Mouse (Mus musculus) cerebellum, postnatal 4 days (tissue): ENCODE measurements around the gene Olfr259.

ENCODE experiments used
- DNase-seq, 2 experiments: peaks; one replicate each; pipeline ENCODE4 v3.0.0; 2022; ENCODE audit warnings: low spot score in 2 of 2, mixed read lengths in 1 of 2

The Olfr259 gene

DNA sequence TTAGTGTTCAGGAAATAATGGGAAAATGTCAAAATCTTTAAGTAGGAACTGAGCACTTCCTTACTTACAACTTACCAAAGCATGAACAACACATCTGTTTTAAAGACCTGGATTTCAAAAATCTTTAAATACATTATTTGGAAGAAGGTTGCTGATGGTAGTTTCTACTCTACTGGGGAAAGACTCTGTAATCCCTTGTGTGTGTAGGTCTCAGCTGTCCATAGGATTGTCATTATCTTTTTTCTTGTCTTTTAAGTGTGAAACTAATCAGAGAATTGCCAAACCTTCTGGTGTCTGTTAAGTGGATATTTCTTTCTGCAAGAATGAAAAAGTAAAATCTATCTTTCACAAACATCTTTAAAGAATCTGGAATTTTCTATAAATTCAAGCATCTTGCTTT lies at the start of gene Olfr259:
Olfr259 (minus strand) TSS at position 101 of the 400 bp plus-strand sequence.
- DNase-seq = no peak

DNA sequence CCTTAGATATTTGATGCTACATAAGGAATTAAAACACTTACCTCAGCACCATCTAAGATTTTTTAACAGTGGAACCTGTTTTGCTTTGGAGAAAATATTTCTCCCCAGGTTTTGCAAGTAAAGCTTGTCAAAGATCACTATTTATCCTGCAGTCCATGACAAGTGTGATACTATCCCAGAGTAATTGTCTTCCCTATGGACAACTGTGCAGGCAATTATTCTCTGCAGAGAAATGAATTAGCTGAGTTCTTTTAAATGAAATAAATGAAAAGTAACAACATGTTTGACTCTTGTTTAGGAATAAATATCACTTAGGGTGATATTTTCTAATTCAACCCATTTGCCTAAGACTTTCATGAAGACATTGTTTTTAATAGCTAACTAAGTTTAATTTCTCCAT lies 38.2 kb upstream of the Olfr259 start, which contains the start of gene Olfr1111:
Olfr1111 (minus strand) TSS at position 101 of the 400 bp plus-strand sequence.
- no peak for DNase-seq

GRCm38 (mm10) chr2:87140200-87140599 lies 25.8 kb upstream of the Olfr259 start, which contains the start of gene Olfr1110:
Gene Olfr1110 (minus strand): TSS chr2:87140300.
- DNase-seq = no peak

GRCm38 (mm10) chr2:87095908-87096307 lies 18.5 kb downstream of the Olfr259 start, which contains the start of gene Olfr1109:
Gene Olfr1109 (minus strand): TSS chr2:87096008.
- no peak for DNase-seq

GRCm38 (mm10) chr2:87075717-87076116 lies 38.6 kb downstream of the Olfr259 start, which contains the start of gene Olfr1107:
Gene Olfr1107 (minus strand): TSS chr2:87075817.
- no peak for DNase-seq
